Mouse (Mus musculus): ENCODE measurements around the gene Sh3pxd2a. TPM values are rescaled to one million over a fixed set of nuclear protein-coding genes. Genes with fewer than 3 reads are reported as not detected.

Gene Sh3pxd2a
- total and polyA plus RNA-seq, 3 experiments, result 1.3 to 4.6 (median 3.2) TPM

- DNase-seq (ENCODE audit: extremely low read depth), result no peak
- in situ Hi-C loops (cut with MboI; ENCODE audit: low pct_ligation_motif_present, low pct_unique_long_range_greater_than_20kb, low sequenced_read_pairs), result no loop called here
- peaks cover 28 to 39% of the 10 kb centered on the region in 2 experiments for H3K4me1 ChIP-seq (ENCODE audit: control insufficient read depth in 1 of 2, insufficient read depth in 2 of 2)
- H3K27me3 ChIP-seq (replicated peaks), result no peaks in the 10 kb centered on the region
- no peak for TF ChIP-seq SIN3A (IDR thresholded peaks at IDR 0.05; ENCODE audit: low read length)
- no peak for TF ChIP-seq ZNF384 (IDR thresholded peaks at IDR 0.05; ENCODE audit: low read depth, low read length)
- no peak for TF ChIP-seq JUND (conservative IDR thresholded peaks at IDR 0.05; ENCODE audit: low read depth, low read length)
- no peak for TF ChIP-seq HCFC1 (IDR thresholded peaks at IDR 0.05; ENCODE audit: low read depth, low read length)
- TF ChIP-seq JUN (IDR thresholded peaks at IDR 0.05; ENCODE audit: insufficient read depth, low read depth, low read length), result no peak
- TF ChIP-seq USF2 (conservative IDR thresholded peaks at IDR 0.05; ENCODE audit: low read depth, low read length), result no peak
- no peak for TF ChIP-seq ZC3H11A (IDR thresholded peaks at IDR 0.05; ENCODE audit: low read depth, low read length)
- no peak for TF ChIP-seq GABPA (IDR thresholded peaks at IDR 0.05; ENCODE audit: insufficient replicate concordance, low read depth, low read length)
- TF ChIP-seq MAFK (IDR thresholded peaks at IDR 0.05; ENCODE audit: insufficient replicate concordance, low read length), result no peak
- TF ChIP-seq RAD21 (IDR thresholded peaks at IDR 0.05; ENCODE audit: low read depth, low read length), result no peak
- TF ChIP-seq TCF12 (IDR thresholded peaks at IDR 0.05; ENCODE audit: low read depth, low read length), result no peak
- TF ChIP-seq MYC (IDR thresholded peaks at IDR 0.05; ENCODE audit: low read depth, low read length), result no peak
- H3K9me3 ChIP-seq (replicated peaks; ENCODE audit: low read length), result no peaks in the 10 kb centered on the region
- H3K27ac ChIP-seq (ENCODE audit: insufficient read depth, low read depth), result no peak overlapping the region
- no peak overlapping the region for H3K9ac ChIP-seq (ENCODE audit: insufficient read depth, low read depth)
- H3K4me2 ChIP-seq (ENCODE audit: insufficient read depth, low read depth, poor library complexity, severe bottlenecking), result no peak overlapping the region
- H3K4me3 ChIP-seq (replicated peaks in 1 of 3; ENCODE audit: low read depth in 2 of 3, low read length in 2 of 3, poor library complexity in 1 of 3), result no peak overlapping the region
- dilution Hi-C loops (cut with MboI; ENCODE audit: extremely low pct_ligation_motif_present, extremely low pct_unique_long_range_greater_than_20kb, low sequenced_read_pairs), result no loop called here
- no peaks in the 10 kb centered on the region for H3K79me2 ChIP-seq (replicated peaks; ENCODE audit: control insufficient read depth, extremely low read depth, insufficient read depth, poor library complexity, severe bottlenecking)
- no peaks in the 10 kb centered on the region for H3K36me3 ChIP-seq (replicated peaks in 1 of 2; ENCODE audit: control insufficient read depth in 1 of 2, insufficient read depth in 1 of 2, low read length in 1 of 2)
Observed at GRCm38 (mm10) chr19:47225791-47226190, 238.4 kb downstream of the Sh3pxd2a start.

- no peak overlapping the region for H3K27ac ChIP-seq (ENCODE audit: insufficient read depth, low read depth)
- dilution Hi-C loops (cut with MboI; ENCODE audit: extremely low pct_ligation_motif_present, extremely low pct_unique_long_range_greater_than_20kb, low sequenced_read_pairs) (no loop called here), in situ Hi-C loops (cut with MboI; ENCODE audit: low pct_ligation_motif_present, low pct_unique_long_range_greater_than_20kb, low sequenced_read_pairs) (no loop called here)
- no peaks in the 10 kb centered on the region for H3K36me3 ChIP-seq (replicated peaks in 1 of 2; ENCODE audit: control insufficient read depth in 1 of 2, insufficient read depth in 1 of 2, low read length in 1 of 2)
- no peaks in the 10 kb centered on the region for H3K9me3 ChIP-seq (replicated peaks; ENCODE audit: low read length)
- TF ChIP-seq MYC (IDR thresholded peaks at IDR 0.05; ENCODE audit: low read depth, low read length) (no peak), E2F4 (IDR thresholded peaks at IDR 0.05; ENCODE audit: insufficient replicate concordance, low read depth, low read length) (no peak), MAFK (IDR thresholded peaks at IDR 0.05; ENCODE audit: insufficient replicate concordance, low read length) (peak; percentile 99), IRF4 (IDR thresholded peaks at IDR 0.05; ENCODE audit: low read depth, low read length) (peak; percentile 85), ELF1 (IDR thresholded peaks at IDR 0.05; ENCODE audit: low read depth, low read length) (peak; percentile 78; the same call in 1 of the 2 replicates), EP300 (IDR thresholded peaks at IDR 0.05; ENCODE audit: low read length) (peak; percentile 74), SMC3 (IDR thresholded peaks at IDR 0.05; ENCODE audit: low read depth, low read length) (no peak), HCFC1 (IDR thresholded peaks at IDR 0.05; ENCODE audit: low read depth, low read length) (no peak)
- no peak overlapping the region for H3K4me3 ChIP-seq (replicated peaks in 1 of 3; ENCODE audit: low read depth in 2 of 3, low read length in 2 of 3, poor library complexity in 1 of 3)
- no peaks in the 10 kb centered on the region for H3K27me3 ChIP-seq (replicated peaks)
- H3K9ac ChIP-seq (ENCODE audit: insufficient read depth, low read depth), result no peak overlapping the region
- peaks cover 24 to 40% of the 10 kb centered on the region in 2 experiments for H3K4me1 ChIP-seq (ENCODE audit: control insufficient read depth in 1 of 2, insufficient read depth in 2 of 2)
- peak; percentile 45 for DNase-seq (ENCODE audit: extremely low read depth)
- H3K4me2 ChIP-seq (ENCODE audit: insufficient read depth, low read depth, poor library complexity, severe bottlenecking), result no peak overlapping the region
- H3K79me2 ChIP-seq (replicated peaks; ENCODE audit: control insufficient read depth, extremely low read depth, insufficient read depth, poor library complexity, severe bottlenecking), result no peaks in the 10 kb centered on the region
Observed at GRCm38 (mm10) chr19:47224743-47225142, 239.5 kb downstream of the Sh3pxd2a start.

All from CH12.LX (cell line).